Mouse (Mus musculus) mammary gland, adult 2 months (tissue): Measurements from ENCODE around the gene Mrpl45. TPM values are rescaled to one million over a fixed set of nuclear protein-coding genes. Genes with fewer than 3 reads are reported as not detected.

Experiments used
- polyA plus RNA-seq: library from polyadenylated mRNA; depleted of rRNA; stranded (reverse); fragments of >200 nt; gene quantifications from 2 replicates; pipeline ENCODE4 v1.2.3, GENCODE M21; 2012; ENCODE audit warnings: low replicate concordance; rRNA removed

The Mrpl45 gene
- 9.2 and 19.3 TPM in 2 replicates for polyA plus RNA-seq

GRCm38 (mm10) chr11:97315504-97316503 lies at the start of gene Mrpl45:
Gene Mrpl45 (plus strand): TSS chr11:97315716.

GRCm38 (mm10) chr11:97280216-97280861 lies 35.2 kb upstream of the Mrpl45 start, which contains the start of gene Npepps:
Gene Npepps (minus strand): TSS chr11:97280638.

GRCm38 (mm10) chr11:97352027-97352684 lies 36.6 kb downstream of the Mrpl45 start, which contains the start of gene Gpr179:
Gene Gpr179 (minus strand): TSS chr11:97352077.

GRCm38 (mm10) chr11:97361948-97362648 lies 46.6 kb downstream of the Mrpl45 start, which contains the start of gene Socs7:
Gene Socs7 (plus strand): TSS chr11:97362551.

Other genes with a start within 250 kb of the Mrpl45 start
- 1.8 and 4.5 TPM in 2 replicates for gene Tbx21, start 200.4 kb upstream of the Mrpl45 start, polyA plus RNA-seq
- 22.1 and 52.2 TPM in 2 replicates for gene Tbkbp1, start 164.2 kb upstream of the Mrpl45 start, polyA plus RNA-seq
- 20.7 and 33.5 TPM in 2 replicates for gene Kpnb1, start 127.8 kb upstream of the Mrpl45 start, polyA plus RNA-seq
- gene Npepps, start 35.1 kb upstream of the Mrpl45 start, polyA plus RNA-seq = 20.0 and 23.4 TPM in 2 replicates
- gene Gpr179, start 36.4 kb downstream of the Mrpl45 start, polyA plus RNA-seq = 0.07 TPM in 2 replicates
- 7.9 and 11.8 TPM in 2 replicates for gene Socs7, start 46.8 kb downstream of the Mrpl45 start, polyA plus RNA-seq
- gene Arhgap23, start 99.8 kb downstream of the Mrpl45 start, polyA plus RNA-seq = 33.3 and 64.7 TPM in 2 replicates
- not detected in 2 replicates for gene 4933428G20Rik, start 184.6 kb downstream of the Mrpl45 start, polyA plus RNA-seq